Mouse (Mus musculus): ENCODE results near the gene Nek10.
"Not testable (repeated sequence)": the region's sequence is repeated elsewhere in the genome, so short reads cannot be mapped to it uniquely, and the experiment has no call there.

The Nek10 gene

DNA sequence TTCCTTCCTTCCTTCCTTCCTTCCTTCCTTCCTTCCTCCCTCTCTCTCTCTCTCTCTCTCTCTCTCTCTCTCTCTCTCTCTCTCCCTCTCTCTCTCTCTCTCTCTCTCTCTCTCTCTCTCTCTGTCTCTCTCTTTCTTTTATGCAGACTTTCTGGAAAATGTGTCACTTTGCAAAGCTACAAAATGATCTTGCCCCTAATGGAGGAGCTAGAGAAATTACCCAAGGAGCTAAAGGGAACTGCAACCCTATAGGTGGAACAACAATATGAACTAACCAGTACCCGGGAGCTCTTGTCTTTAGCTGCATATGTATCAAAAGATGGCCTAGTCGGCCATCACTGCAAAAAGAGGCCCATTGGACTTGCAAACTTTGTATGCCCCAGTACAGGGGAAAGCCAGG, at the start of gene Nek10:
Nek10 (plus strand) TSS at position 301 of the 400 bp plus-strand sequence.
- DNase-seq (ENCODE audit: inconsistent ontology term): not testable (repeated sequence)

DNA sequence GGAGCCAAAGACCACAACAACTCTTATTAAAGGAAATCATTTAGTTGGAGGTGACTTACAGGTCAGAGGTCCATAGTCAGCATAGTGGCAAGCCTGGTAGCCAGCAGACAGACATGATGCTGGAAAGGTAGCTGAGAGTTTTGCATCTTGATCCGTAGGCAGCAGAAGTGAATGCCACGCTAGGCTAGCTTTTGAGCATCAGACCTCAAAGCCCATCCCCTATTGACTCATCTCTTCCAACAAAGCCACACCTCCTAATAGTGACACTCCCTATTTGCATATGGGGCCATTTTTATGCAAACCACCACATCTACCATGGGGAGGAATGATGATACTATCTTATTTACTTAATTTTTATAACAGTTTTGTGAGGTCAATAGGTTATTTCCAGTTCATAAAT, 22.0 kb upstream of the Nek10 start:
- DNase-seq (ENCODE audit: inconsistent ontology term): no peak

DNA sequence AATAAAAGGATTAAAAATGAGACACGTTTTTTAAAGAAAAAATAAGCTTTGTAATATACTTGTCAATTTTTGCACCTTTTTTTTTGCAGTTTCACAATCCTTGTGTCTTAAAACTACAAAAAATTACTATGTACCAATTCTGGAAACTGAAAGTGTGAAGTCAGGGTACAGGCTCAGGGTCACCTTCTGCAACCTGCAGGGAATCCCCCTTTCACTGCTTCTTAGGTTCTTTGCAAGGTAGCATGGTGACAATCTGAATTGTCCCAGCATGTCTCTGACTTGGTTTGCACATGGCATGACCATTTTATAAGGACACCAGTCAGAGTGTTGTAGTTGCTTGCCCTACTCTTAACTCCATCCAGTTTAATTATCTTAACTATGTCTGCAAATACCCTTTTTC, 19.0 kb upstream of the Nek10 start:
- DNase-seq (ENCODE audit: inconsistent ontology term): no peak

DNA sequence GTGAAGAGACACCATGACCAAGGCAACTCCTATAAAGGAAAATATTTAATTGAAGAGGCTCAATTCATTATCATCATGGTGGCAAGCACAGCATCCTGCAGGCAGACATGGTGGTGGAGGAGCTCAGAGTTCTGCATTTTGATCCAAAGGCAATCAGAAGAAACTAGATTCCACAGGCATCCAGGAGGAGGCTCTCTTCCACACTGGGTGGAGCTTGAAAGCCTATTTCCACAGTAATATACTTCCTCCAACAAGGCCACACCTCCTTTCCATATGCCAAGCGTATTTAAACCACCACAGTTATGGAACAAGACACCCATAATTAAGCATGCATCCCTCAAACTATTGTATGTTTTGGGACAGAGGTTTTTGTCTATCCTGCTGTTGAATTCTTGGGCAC, 16.2 kb upstream of the Nek10 start:
- no peak for DNase-seq (ENCODE audit: inconsistent ontology term)

DNA sequence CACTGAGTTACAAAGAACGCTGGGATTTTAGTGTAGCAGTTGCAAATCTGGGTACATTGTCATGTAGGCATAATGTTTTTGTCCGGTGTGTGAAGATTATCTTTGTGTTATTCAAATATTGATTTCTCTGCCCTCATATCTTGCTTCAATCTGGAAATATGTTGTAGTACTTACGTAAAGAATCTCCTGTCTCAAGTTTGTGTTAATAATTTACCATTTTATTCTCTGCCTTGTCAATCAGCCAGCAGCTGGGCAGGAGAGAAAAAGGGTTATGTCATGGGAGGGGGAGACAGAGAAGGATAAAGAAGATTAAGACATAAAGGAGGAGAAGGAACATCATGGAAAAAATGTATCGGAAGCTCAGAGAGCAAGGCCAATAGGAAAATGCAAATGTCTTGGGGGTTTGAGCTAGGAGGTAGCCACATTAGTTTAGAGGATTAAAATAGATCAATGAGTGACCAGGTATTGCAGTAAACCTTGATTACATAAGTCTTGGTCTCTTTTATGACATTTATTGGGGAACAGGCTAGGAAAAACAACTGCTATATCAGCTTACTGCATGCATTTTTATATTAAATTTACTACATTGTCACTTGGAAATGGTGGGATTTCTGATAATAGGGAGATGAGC, 13.3 kb upstream of the Nek10 start:
- DNase-seq (ENCODE audit: inconsistent ontology term): no peak

DNA sequence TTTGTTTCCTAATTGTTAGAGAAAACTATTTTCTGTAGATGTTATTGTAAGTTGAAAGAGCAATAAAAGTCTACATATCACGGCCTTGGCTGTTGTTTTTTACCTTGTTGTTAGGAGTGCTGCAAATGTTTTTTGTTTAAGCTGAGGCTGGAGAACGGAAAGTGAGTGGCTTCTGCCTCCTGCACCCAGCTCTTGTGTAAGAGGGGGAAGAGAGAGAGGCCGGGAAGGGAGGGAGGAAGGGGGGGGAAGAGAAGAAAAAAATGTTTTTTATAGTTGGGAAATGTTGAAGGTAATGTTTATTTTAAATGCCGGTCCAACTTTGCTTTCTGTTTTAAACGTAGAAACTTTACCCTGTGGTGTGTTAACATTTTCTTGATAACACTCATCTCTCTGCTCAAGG, 3.4 kb upstream of the Nek10 start:
- no peak for DNase-seq (ENCODE audit: inconsistent ontology term)

DNA sequence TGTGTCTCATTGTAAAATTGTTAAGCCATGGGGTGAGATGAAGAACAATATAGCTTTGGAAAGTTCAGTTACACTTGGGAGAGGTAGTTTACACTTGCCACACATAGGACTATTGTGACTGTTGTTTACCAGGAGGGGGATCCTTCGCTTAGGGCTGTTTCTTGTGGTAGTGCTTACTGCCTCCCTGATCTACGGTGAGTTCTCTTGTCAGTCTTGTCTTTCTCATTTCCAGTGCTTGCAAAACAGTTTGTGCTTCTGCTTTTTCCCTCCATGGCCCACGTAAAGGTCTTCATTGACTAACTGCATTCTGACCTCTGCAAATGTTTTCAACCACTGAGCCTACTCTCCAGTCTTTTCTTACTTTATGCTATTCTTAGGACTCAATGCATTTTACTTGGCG, 2.9 kb upstream of the Nek10 start:
- no peak for DNase-seq (ENCODE audit: inconsistent ontology term)

DNA sequence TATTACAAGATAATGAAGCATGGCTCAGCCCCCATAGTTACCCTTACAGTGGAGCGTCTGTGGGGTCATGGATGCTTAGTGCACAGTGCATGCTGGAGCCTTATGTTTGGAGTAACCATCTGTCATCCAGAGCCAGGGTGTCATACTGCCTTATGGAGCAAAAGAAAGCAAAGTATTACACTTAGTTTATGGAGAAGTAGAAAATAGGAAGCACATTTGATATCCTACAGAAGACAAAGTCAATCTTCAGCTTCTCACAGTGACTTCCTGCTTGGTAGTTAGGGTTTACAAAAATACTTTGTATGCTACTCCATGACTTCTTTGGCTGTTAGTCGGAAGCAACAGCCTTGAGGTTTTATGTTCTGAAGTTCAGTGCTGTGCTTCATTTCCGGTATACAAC, 2.4 kb upstream of the Nek10 start:
- DNase-seq (ENCODE audit: inconsistent ontology term): no peak

DNA sequence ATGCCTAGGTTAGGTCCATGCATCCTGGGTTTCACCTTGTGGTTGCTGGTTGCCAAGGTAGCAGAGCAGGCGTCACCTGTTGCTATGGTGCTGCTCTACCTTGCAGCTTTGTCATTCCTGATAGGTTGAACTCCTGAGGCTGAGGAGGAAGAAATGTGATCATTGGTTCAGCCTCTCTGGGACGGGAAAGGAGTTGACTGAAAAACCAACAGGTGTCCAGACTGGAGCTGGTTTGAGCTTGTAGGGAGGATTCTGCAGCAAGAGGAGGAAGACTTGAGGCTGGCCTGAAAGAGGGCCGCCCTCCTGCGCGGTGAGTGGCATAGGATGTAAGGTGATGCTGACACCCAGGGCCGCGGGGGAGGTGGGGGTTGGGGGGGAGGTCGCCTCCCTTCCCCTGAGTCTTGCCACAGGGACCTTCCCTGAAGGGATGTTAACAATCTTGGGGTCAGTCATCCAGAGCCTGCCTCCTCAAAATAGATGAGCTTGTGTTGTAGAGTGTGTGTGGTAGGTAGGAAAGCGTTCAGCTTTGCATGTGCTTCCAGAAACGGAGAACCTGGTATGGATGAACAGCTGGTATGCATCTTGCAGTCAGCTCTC, 804 bp downstream of the Nek10 start:
- no peak for DNase-seq (ENCODE audit: inconsistent ontology term)

DNA sequence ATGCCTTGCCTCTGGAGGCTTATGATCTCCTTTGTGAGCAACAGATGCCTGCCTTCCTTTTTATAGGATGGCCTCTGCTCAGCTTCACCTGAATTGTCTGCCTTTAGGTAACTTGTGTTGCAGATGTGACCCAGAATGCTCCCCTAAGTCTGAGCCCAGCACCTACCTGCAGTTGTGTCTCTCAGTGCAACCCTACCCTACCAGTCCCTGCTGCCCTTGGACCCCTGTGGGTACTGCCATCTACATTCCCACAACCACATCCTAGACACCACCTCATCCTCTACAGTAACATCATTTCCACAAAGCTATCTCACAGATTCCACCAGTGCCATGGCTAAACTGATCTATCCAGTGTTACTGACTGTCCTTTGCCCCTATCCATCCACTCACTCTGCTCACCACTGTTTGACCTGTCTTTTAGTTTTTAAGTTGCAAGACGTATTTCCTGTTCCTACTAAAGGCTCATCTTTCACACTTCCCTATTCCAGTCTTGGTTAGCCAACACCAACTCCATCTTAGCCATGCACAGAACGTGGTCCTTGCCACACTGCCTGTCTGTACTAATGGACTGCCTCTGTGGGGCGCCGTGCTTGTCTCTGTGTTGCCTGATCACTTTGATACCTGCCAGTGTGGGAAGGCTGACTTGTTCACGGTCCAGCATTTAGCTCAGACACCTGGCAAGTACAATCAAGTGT, 1.4 kb downstream of the Nek10 start:
- DNase-seq (ENCODE audit: inconsistent ontology term): no peak

DNA sequence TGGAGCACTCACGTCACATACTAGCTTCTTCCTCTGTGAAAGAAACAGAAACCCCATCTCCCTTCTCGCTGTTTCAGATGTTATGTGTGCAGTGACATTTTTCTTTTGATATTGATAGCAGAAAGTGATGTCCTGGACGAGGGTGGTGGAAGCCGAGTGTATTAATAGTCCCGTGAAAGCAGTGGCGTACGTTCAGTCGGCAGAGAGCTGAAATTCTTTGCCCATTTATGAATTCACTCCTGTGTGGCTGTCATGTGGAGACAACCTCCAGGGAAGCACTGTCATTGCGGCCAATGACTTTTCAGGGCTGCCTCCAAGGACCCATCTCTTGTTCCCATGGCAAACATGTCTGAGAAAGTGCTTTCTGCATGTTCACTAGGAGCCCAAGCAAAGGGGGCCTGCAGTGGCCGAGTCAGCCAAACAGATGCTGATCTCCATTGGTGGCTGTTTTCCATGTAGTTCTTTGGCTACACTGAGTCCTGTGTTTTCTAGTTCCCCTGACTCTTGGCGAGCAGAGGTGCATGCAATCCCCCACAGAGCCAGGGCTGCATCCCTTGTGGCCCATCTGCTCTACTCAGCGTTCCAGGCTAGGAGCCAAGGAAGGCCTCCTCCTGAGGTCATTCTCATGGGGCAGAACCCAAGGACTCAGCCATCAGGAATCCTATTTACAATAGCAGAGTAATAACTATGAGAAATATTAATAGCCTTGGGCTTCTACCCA, 29.5 kb downstream of the Nek10 start:
- peak; percentile 93 for DNase-seq (ENCODE audit: inconsistent ontology term)

DNA sequence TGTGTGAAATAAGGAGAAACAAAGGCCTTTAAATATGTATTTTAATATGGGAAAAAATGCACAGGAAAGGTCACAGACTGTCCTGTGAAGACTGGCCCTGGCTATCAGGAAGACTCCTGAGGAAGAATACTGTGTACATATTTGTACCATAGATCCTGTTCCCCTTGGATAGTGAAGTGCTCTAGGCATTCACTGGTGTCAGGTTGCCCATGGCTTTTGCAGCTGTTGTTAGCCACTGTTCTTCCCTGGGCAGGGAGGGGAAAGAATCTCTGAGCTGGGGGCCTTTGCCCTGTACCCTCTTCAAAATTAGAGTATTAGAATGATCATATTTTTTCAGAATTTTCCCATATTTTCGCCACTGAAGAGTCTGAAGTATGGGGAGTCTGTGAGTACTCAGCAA, 30.3 kb downstream of the Nek10 start:
- DNase-seq (ENCODE audit: inconsistent ontology term): peak; percentile 20

DNA sequence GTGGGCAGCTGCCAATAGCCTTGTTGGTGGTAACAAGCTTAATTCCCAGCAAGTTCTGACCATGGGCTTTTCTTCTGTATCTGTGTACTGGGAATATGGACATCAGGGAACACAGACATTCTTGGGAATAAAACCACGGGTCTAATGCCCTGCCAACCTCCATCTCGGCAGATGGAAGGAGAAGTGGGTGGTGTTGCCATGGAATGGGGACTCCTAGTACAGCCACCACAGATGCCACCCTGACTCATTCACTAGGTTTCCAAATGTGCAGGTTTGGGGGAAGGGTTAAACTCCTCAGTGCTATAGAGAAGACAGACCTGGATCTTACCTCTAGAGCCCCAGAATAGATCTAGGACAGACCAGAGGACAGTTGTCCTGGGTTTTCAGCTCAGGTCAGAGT, 31.1 kb downstream of the Nek10 start:
- DNase-seq (ENCODE audit: inconsistent ontology term): peak; percentile 30

DNA sequence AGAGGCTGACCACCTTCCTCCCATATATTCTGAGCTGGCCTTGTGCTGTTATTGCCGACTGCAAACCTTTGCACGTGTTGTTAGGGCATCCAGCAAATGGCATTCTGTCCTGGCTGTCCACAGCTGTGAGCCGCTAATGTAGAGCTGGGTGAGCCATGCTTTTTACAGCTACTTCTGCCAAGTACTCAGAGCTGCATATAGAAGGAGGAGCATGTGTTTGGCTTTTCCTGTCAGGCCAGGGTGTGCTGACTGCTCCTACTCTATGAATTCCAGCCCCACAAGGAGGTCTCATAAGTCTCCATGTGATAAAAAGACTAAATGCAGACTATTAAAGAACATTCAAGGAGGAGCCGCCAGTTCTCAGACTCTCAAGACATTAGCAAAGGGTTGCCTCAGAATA, 34.4 kb downstream of the Nek10 start:
- DNase-seq (ENCODE audit: inconsistent ontology term): no peak

DNA sequence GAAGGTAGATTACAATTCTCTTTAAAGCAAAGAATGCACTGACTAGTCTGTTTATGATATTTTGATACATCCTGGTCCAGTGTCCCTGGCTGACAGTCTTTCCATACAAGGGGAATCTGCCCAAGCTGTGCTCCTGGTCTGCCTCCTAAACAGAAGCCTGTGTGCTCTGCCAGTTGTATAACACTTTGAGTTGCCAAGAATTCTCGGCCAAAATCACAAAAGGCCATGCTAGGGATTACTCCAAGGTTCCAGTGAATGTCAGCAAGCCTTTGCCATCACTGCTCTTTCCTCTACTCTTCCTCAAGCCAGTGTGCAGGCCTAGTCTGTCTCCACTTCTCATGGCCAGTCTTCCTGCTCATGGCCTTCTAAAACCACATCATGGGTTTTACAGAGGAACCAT, 34.9 kb downstream of the Nek10 start:
- no peak for DNase-seq (ENCODE audit: inconsistent ontology term)

DNA sequence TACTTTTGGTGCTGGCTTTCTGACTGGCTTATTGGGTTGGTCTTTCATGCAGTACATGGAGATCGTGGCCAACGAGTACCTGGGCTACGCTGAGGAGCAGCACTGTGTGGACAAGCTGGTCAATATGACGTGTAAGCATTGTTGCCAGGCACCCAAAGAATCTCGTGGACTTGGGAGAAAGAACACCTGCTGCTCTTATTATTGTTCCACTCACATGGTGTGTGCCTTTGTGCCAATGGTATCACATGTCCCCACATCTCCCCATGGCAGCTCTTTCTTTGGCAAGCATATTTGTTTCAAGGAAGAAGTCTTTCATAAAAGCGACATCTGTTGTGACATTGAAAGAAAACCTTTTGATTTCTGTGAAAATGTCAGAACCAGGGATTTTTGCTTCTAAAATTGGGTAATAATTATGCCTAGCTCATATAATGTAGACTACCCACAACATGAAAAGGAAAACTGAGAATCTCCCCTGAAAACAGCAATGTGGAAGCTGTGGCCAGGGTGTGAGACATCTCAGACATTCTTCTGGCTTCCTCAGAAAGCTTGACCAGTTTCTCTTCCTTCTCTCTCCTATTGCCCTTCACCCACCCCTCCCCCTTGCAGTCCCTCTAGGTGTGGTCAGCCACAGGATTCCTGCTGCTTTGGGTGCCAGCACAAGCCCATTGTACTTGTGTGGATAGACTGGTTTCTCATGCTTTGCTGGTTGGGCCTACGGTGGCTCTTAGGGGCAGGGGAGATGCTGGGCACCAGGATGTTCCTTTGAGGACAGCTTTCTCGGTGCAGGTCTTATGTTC, 39.7 kb downstream of the Nek10 start:
- DNase-seq (ENCODE audit: inconsistent ontology term): no peak

DNA sequence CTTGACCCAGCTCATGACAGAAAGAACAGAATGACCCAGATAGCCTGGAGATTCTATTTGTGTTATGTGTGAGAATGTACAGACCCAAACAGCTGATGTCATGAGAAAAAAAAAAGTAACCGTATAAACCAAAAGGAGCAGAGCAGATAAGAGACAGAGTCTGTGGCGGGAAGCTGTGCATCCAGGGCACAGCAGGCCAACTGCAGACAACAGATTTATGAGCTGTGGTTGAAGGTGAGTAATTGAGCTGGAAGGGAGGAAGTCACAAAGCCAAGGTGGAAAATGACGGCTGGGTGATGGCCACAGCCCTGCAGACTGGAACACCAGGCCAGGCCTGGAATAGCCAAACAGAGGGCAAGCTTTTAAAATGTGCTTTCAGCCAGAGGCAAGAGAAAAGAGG, 49.6 kb downstream of the Nek10 start:
- no peak for DNase-seq (ENCODE audit: inconsistent ontology term)

DNA sequence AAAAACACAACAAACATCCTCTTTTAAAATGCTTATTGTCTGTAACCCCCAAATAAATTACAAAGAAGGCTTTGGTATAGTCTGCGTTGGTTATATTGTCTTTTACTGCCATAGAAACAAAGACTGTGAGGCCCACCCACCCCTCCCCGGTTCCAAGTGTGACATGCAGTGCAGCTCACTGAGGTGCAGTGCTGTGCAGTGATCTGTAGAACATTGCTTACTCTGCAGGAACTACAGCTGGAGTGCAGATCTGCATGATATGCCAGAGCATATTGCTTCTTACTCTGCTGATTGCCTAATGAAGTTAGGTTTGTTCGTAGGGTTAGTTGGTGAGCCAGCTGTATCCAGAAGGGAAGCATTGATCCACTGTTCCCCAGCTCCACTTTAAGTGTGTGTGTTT, 57.1 kb downstream of the Nek10 start:
- DNase-seq (ENCODE audit: inconsistent ontology term): no peak

DNA sequence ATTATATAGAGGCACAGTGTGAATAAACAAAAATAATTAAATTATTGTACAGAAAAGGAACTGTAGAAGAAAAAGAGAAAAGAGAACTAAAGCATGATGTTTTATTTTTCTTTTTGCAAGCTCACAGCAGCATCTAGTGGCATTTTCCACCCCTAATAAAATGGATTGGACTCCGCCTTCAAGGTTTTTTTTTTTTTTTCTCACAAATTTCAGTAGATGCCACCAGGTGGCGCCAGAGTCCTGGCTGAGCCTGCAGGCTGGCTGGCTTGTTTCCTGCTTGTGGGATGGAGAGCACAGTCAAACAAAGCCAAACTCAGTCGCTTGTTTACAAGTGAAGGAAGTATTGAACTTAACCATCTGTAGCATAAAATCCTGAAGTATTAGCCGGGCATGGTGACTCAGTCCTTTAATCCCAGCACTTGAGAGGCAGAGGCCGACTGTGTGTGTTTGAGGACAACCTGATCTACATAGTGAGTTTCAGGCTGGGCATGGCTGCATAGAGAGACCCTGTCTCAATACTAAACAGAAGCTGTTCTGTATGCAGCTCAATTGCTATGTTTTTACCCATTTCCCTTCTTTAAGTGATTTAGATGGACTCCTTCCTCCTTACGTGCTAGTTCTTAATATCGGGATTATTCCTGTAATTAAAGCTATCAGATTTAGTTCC, 60.6 kb downstream of the Nek10 start:
- peak; percentile 82 for DNase-seq (ENCODE audit: inconsistent ontology term)

DNA sequence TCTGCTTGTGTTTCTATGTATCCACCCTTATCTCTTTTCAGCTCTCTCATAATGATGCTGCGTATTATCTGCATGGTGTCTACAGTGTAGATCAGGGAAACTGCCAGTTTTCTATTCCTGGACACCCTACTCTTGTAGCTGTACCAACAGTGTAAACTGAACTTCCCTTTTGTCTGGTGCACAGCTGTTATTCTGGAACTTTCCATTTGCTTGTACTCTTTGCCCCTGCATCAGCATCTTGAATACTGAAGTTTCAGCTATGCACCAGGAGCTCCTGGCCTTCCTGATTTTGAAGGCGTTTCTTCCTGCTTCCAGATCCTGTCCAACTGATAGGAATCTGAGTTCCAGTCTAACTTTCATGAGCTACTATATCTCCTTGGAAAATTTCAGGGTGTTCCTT, 66.0 kb downstream of the Nek10 start:
- no peak for DNase-seq (ENCODE audit: inconsistent ontology term)

DNA sequence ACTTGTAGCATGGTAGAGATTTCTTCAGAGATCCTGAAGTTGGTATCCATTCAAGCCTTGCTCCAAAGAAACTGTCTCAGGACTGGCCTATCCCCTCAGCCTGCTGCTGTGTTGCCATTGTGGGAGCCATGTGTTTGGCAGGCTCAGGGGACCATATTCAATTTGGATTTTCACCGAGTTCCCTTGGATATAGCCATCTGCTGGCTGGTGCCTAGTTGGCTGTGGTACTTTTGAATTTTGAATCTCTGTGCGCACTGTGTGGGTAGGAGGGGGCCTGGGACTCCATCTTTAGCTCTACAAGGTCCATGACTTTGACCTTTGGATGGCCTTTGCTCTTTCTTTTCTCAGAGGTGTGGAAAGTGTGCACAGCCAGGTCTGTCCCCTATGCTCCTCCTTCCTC, 66.8 kb downstream of the Nek10 start:
- no peak for DNase-seq (ENCODE audit: inconsistent ontology term)

Data from Muller cell, postnatal 12 days (primary cell).